Comparison of ENCODE assay signal across 25 mouse cellular contexts in the genomic region with DNA sequence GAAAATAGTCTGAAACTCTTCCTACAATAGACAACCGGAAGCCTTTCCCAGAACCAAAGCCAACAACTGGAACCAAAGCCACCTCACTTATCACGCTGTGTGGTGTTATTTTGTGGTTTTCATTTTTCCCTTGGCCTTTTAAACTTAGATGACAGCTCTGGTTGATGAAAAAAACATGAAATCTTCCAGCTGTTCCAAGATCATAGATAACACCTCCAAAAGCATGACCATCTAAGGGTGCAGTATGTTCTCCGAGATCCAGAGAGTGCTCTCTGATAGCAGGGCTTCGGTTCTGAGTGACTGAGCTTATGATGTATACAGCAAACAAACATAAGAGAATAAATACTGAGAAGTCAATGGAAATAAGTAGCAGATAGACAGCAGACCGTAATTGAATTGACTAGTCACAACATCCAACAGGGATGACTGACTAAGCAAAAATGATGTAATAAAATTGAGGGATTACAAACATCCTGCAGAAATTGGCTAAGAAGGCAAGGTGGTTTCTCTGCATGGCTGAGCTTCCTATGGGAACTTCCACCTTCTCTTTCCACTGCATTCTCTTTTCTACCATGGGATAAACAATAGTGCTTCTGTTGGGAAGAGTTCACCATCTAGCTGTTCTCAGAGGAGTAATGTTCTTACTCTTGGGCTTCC.
A peak's percentile ranks its signal among the peaks of the same experiment; 100 is the strongest.
DNase-seq lines count a peak whose midpoint lies in the region; ATAC-seq and TF ChIP-seq lines count a peak whose summit lies in the region.
"Had no signal": no experiment of that assay in that cellular context is flagged by ENCODE, and none has a peak within 500 bp of the region (broad histone marks: within the 10 kb centered on the region; RNA-seq: fewer than 3 reads in every experiment).

No protein-coding gene starts in this region.

- no peaks in the 10 kb centered on the region for H3K36me3 ChIP-seq in liver, adult 2 months (ENCODE audit: control insufficient read depth, insufficient read depth, low read length)
- no peaks in the 10 kb centered on the region for H3K36me3 ChIP-seq in liver, embryonic 12.5 days
- H3K36me3 ChIP-seq: embryonic facial prominence, embryonic 13.5 days; G1E; heart, embryonic 10.5 days; hindbrain, embryonic 13.5 days; lung, embryonic 15.5 days; midbrain, embryonic 10.5 days; stomach, embryonic 15.5 days had no signal

- H3K4me3 ChIP-seq in liver, adult 2 months (ENCODE audit: insufficient read depth, low read depth, low read length), result no peak overlapping the region
- H3K4me3 ChIP-seq in liver, embryonic 12.5 days, result no peak overlapping the region
- H3K4me3 ChIP-seq: embryonic facial prominence, embryonic 13.5 days; erythroblast, embryonic 14.5 days; forebrain, embryonic 13.5 days; heart, embryonic 10.5 days; hindbrain, embryonic 13.5 days; layer of hippocampus, adult 2 months; lung, embryonic 15.5 days; midbrain, embryonic 10.5 days; stomach, embryonic 15.5 days had no signal

- DNase-seq in heart, postnatal 10 days, result peak; percentile 7 to 16
- no peak for DNase-seq in heart, postnatal 14 days
- DNase-seq in liver, adult 2 months (ENCODE audit: extremely low read depth, low read depth, low spot score), result peak; percentile 10
- peak; percentile 49 for DNase-seq in MN1 (ENCODE audit: low spot score)
- peak; percentile 9 for DNase-seq in lung, postnatal 25 days (ENCODE audit: low spot score)
- DNase-seq: adrenal gland, postnatal 10 days; B cell, adult 2 months; cerebellum, adult 2 months; cerebellum, postnatal 25 days; gastrocnemius, postnatal 36 days; thymus, postnatal 25 days had no signal

- H3K9me3 ChIP-seq in liver, embryonic 12.5 days (replicated peaks), result no peaks in the 10 kb centered on the region
- H3K9me3 ChIP-seq: forebrain, embryonic 13.5 days; G1E; heart, embryonic 10.5 days; hindbrain, embryonic 13.5 days; lung, embryonic 15.5 days; midbrain, embryonic 10.5 days; stomach, embryonic 15.5 days had no signal

- intact Hi-C loops in heart, postnatal 10 days (cut with DNase I), result no loop called here
- intact Hi-C loops in heart, postnatal 14 days (cut with DNase I), result no loop called here

- H3K79me2 ChIP-seq in liver, adult 2 months (ENCODE audit: control insufficient read depth, insufficient read depth, low read length), result no peaks in the 10 kb centered on the region

- no peaks in the 10 kb centered on the region for H3K27me3 ChIP-seq in liver, adult 2 months (ENCODE audit: control insufficient read depth, insufficient read depth, low read length)
- no peaks in the 10 kb centered on the region for H3K27me3 ChIP-seq in liver, embryonic 12.5 days (replicated peaks)
- H3K27me3 ChIP-seq: CH12.LX; embryonic facial prominence, embryonic 13.5 days; forebrain, embryonic 13.5 days; hindbrain, embryonic 13.5 days; lung, embryonic 15.5 days; stomach, embryonic 15.5 days had no signal

- H3K4me2 ChIP-seq in liver, embryonic 12.5 days, result no peak overlapping the region
- H3K4me2 ChIP-seq: embryonic facial prominence, embryonic 13.5 days; forebrain, embryonic 13.5 days; hindbrain, embryonic 13.5 days; liver, embryonic 11.5 days; lung, embryonic 15.5 days; stomach, embryonic 15.5 days had no signal

- WGBS in liver, adult 2 months, result 85% methylated on average over 5 of the region's 5 CpGs
- whole genome bisulfite sequencing in liver, embryonic 12.5 days (ENCODE audit: insufficient replicate concordance), result 61% methylated on average over 5 of the region's 5 CpGs

- no peak overlapping the region for H3K27ac ChIP-seq in liver, adult 2 months (replicated peaks; ENCODE audit: insufficient read depth, low read depth, low read length)
- H3K27ac ChIP-seq in liver, embryonic 12.5 days, result no peak overlapping the region
- H3K27ac ChIP-seq: embryonic facial prominence, embryonic 13.5 days; forebrain, embryonic 13.5 days; heart, embryonic 10.5 days; hindbrain, embryonic 13.5 days; layer of hippocampus, adult 2 months; lung, embryonic 15.5 days; midbrain, embryonic 10.5 days; stomach, embryonic 15.5 days had no signal

- TF ChIP-seq CTCF in liver, adult 2 months (IDR thresholded peaks at IDR 0.05; ENCODE audit: low read depth, low read length), result no peak

- H3K9ac ChIP-seq in liver, adult 2 months (ENCODE audit: low read depth, low read length), result no peak overlapping the region
- H3K9ac ChIP-seq in liver, embryonic 12.5 days, result no peak overlapping the region
- H3K9ac ChIP-seq: embryonic facial prominence, embryonic 13.5 days; forebrain, embryonic 13.5 days; hindbrain, embryonic 13.5 days; lung, embryonic 15.5 days; stomach, embryonic 15.5 days had no signal

- TF ChIP-seq POLR2A in liver, adult 2 months (IDR thresholded peaks at IDR 0.05; ENCODE audit: extremely low read depth, insufficient read depth, low read length), result no peak

- no peaks in the 10 kb centered on the region for H3K4me1 ChIP-seq in liver, adult 2 months (ENCODE audit: control insufficient read depth, insufficient read depth, low read length)
- H3K4me1 ChIP-seq in liver, embryonic 12.5 days, result no peaks in the 10 kb centered on the region
- H3K4me1 ChIP-seq: embryonic facial prominence, embryonic 13.5 days; forebrain, embryonic 13.5 days; heart, embryonic 10.5 days; hindbrain, embryonic 13.5 days; lung, embryonic 15.5 days; midbrain, embryonic 10.5 days; stomach, embryonic 15.5 days had no signal

- no peak for ATAC-seq in liver, embryonic 12.5 days
- no peak for ATAC-seq in megakaryocyte-erythroid progenitor cell, adult 5-6 weeks (replicated peaks; ENCODE audit: low FRiP score, low TSS enrichment, poor library complexity, severe bottlenecking)
- ATAC-seq: forebrain, embryonic 13.5 days had no signal

Comparison
In these comparisons a context has a peak if more than half of its experiments do, and no peak if none do; other contexts are left out.
1. DNase-seq: peak in heart, postnatal 10 days (2 of 2), liver, adult 2 months (single experiment), MN1 (single experiment) and lung, postnatal 25 days (single experiment); none in heart, postnatal 14 days (0 of 2).